Mouse (Mus musculus): ENCODE results near the gene Micu1. TPM values are rescaled to one million over a fixed set of nuclear protein-coding genes. Genes with fewer than 3 reads are reported as not detected.
A peak's percentile ranks its signal among the peaks of the same experiment; 100 is the strongest.
"Not testable (repeated sequence)": the region's sequence is repeated elsewhere in the genome, so short reads cannot be mapped to it uniquely, and the experiment has no call there.

Gene Micu1
- total RNA-seq (2021) = 100 to 1,000 TPM; 121 to 128 TPM
- long read RNA-seq, experiment 1, transcript Micu1-204 (12 exons, 2,442 nt) = major isoform, 45 of 70 reads
- long read RNA-seq, experiment 1, partial matches to known transcripts = 14 of 70 reads
- long read RNA-seq, experiment 1, other reads (novel, unspliced or antisense) = 9 of 70 reads
- long read RNA-seq, experiment 2, transcript Micu1-204 (12 exons, 2,442 nt) = major isoform, 49 of 67 reads
- long read RNA-seq, experiment 2, partial matches to known transcripts = 13 of 67 reads
- long read RNA-seq, experiment 2, other reads (novel, unspliced or antisense) = 2 of 67 reads

- DNase-seq (ENCODE audit: low spot score in 2 of 2) = peak; percentile 95
These were observed at the start of gene Micu1 for GRCm38 (mm10) chr10:59702207-59703032. Micu1 (plus strand) TSS chr10:59702477.

- no peak for DNase-seq (ENCODE audit: low spot score in 2 of 2)
These were observed 45.5 kb upstream of the Micu1 start for GRCm38 (mm10) chr10:59656799-59657198.

GRCm38 (mm10) chr10:59664765-59665164 lies 37.5 kb upstream of the Micu1 start:
- no peak for DNase-seq (ENCODE audit: low spot score in 2 of 2)

GRCm38 (mm10) chr10:59665503-59666291 lies 36.6 kb upstream of the Micu1 start:
- DNase-seq (ENCODE audit: low spot score in 2 of 2) = no peak

GRCm38 (mm10) chr10:59667377-59667776 lies 34.9 kb upstream of the Micu1 start:
- no peak for DNase-seq (ENCODE audit: low spot score in 2 of 2)

- no peak for DNase-seq (ENCODE audit: low spot score in 2 of 2)
These were observed 33.8 kb upstream of the Micu1 start for GRCm38 (mm10) chr10:59668491-59668890.

GRCm38 (mm10) chr10:59677836-59678235 lies 24.4 kb upstream of the Micu1 start:
- DNase-seq (ENCODE audit: low spot score in 2 of 2) = no peak

- DNase-seq (ENCODE audit: low spot score in 2 of 2) = no peak
These were observed 23.1 kb upstream of the Micu1 start for GRCm38 (mm10) chr10:59679189-59679588.

- DNase-seq (ENCODE audit: low spot score in 2 of 2) = not testable (repeated sequence)
These were observed 16.7 kb upstream of the Micu1 start for GRCm38 (mm10) chr10:59685586-59685985.

- DNase-seq (ENCODE audit: low spot score in 2 of 2) = no peak
These were observed 15.2 kb upstream of the Micu1 start for GRCm38 (mm10) chr10:59687126-59687525.

GRCm38 (mm10) chr10:59689836-59690235 lies 12.4 kb upstream of the Micu1 start:
- DNase-seq (ENCODE audit: low spot score in 2 of 2) = no peak

GRCm38 (mm10) chr10:59692441-59692840 lies 9.8 kb upstream of the Micu1 start:
- DNase-seq (ENCODE audit: low spot score in 2 of 2) = no peak

GRCm38 (mm10) chr10:59694104-59694503 lies 8.2 kb upstream of the Micu1 start:
- DNase-seq (ENCODE audit: low spot score in 2 of 2) = no peak

GRCm38 (mm10) chr10:59699516-59699915 lies 2.8 kb upstream of the Micu1 start:
- no peak for DNase-seq (ENCODE audit: low spot score in 2 of 2)

GRCm38 (mm10) chr10:59701805-59702204 lies 472 bp upstream of the Micu1 start:
- DNase-seq (ENCODE audit: low spot score in 2 of 2) = no peak

GRCm38 (mm10) chr10:59703060-59703760 lies 933 bp downstream of the Micu1 start:
- DNase-seq (ENCODE audit: low spot score in 2 of 2) = no peak

- no peak for DNase-seq (ENCODE audit: low spot score in 2 of 2)
These were observed 4.8 kb downstream of the Micu1 start for GRCm38 (mm10) chr10:59706991-59707546.

GRCm38 (mm10) chr10:59707595-59707994 lies 5.3 kb downstream of the Micu1 start:
- DNase-seq (ENCODE audit: low spot score in 2 of 2) = no peak

GRCm38 (mm10) chr10:59709281-59709680 lies 7.0 kb downstream of the Micu1 start:
- no peak for DNase-seq (ENCODE audit: low spot score in 2 of 2)

GRCm38 (mm10) chr10:59710246-59710645 lies 8.0 kb downstream of the Micu1 start:
- DNase-seq (ENCODE audit: low spot score in 2 of 2) = no peak

- DNase-seq (ENCODE audit: low spot score in 2 of 2) = no peak
These were observed 9.8 kb downstream of the Micu1 start for GRCm38 (mm10) chr10:59712062-59712461.

Data from gastrocnemius, postnatal 4 days (tissue).